Mouse (Mus musculus) heart, embryonic 12.5 days (tissue): ENCODE data around the gene Stat5b. TPM values are rescaled to one million over a fixed set of nuclear protein-coding genes. Genes with fewer than 3 reads are reported as not detected.

Source experiments
- ATAC-seq: fragments of 200-750 bp; cut with Nextera tagmentation; 2 replicates; pipeline ENCODE4 v1.8.0; 2017; ENCODE audit warnings: moderate TSS enrichment, moderate library complexity; ENCODE audit not compliant: insufficient number of reproducible peaks, low FRiP score
- H3K27ac ChIP-seq: fragments of 300-500 bp; sonication (generic); 2 replicates; pipeline ENCODE4 v1.5.1; 2016; ENCODE audit warnings: mild to moderate bottlenecking, moderate library complexity; ENCODE audit not compliant: poor library complexity, severe bottlenecking
- H3K27me3 ChIP-seq: fragments of 300-500 bp; sonication (generic); replicated peaks from 2 replicates; pipeline ENCODE4 v1.6.1; 2016; ENCODE audit warnings: mild to moderate bottlenecking, moderate library complexity
- H3K36me3 ChIP-seq: fragments of 300-500 bp; sonication (generic); 2 replicates; pipeline ENCODE4 v1.6.1; 2016; ENCODE audit warnings: mild to moderate bottlenecking, moderate library complexity
- H3K4me1 ChIP-seq: fragments of 300-500 bp; sonication (generic); replicated peaks from 2 replicates; pipeline ENCODE4 v1.6.1; 2016; ENCODE audit warnings: mild to moderate bottlenecking
- H3K4me2 ChIP-seq: fragments of 300-500 bp; sonication (generic); 2 replicates; pipeline ENCODE4 v1.6.1; 2016; ENCODE audit warnings: mild to moderate bottlenecking, moderate library complexity
- H3K4me3 ChIP-seq: fragments of 300-500 bp; sonication (generic); 2 replicates; pipeline ENCODE4 v1.5.1; 2016; ENCODE audit warnings: mild to moderate bottlenecking
- H3K9ac ChIP-seq: fragments of 300-500 bp; sonication (generic); 2 replicates; pipeline ENCODE4 v1.6.1; 2016; ENCODE audit warnings: mild to moderate bottlenecking, moderate library complexity
- H3K9me3 ChIP-seq: fragments of 300-500 bp; sonication (generic); replicated peaks from 2 replicates; pipeline ENCODE4 v1.6.1; 2016; ENCODE audit warnings: mild to moderate bottlenecking, moderate library complexity
- WGBS: fragments of 180-500 bp; shearing (Covaris S2); methylation state at CpG from one replicate; pipeline ENCODE4 v1.1.7; 2016; 5-methylcytosine and 5-hydroxymethylcytosine counted together
- polyA plus RNA-seq: library from polyadenylated mRNA; unstranded; fragments of >200 nt; fragmentation: Nextera tagmentation; extraction: Ambion mirVana; gene quantifications from 2 replicates; pipeline ENCODE4 v1.2.1, GENCODE M21; 2016

The Stat5b gene
- polyA plus RNA-seq, 1 experiment from 2014 or later, result 35.0 TPM

DNA sequence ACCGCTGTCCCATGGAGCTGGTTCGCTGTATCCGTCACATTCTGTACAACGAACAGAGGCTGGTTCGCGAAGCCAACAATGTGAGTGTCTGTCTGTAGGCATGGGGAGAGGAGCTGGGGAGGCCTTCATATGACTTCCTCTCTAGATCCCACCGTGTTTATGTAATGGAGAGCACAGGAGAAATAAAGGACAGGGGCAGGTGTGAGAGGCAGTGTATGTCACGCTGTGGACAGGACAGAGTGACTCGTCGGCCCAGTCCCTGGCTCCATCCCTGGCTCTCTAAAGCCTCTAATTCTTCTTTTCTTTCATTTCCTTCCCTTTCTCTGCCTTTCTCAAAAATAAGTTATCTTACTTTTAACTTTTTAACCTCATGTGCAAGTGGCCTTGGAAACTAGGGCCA, 12.6 kb upstream of the Stat5b start:
- no peak for ATAC-seq
- H3K36me3 ChIP-seq, result no peaks in the 10 kb centered on the region
- WGBS, result 84% methylated on average over 10 of the region's 10 CpGs
- H3K4me2 ChIP-seq, result no peak overlapping the region
- H3K4me1 ChIP-seq, result peaks cover 17% of the 10 kb centered on the region
- peaks cover 31% of the 10 kb centered on the region for H3K27me3 ChIP-seq
- no peaks in the 10 kb centered on the region for H3K9me3 ChIP-seq
- H3K9ac ChIP-seq, result no peak overlapping the region
- H3K4me3 ChIP-seq, result no peak overlapping the region
- H3K27ac ChIP-seq, result no peak overlapping the region

DNA sequence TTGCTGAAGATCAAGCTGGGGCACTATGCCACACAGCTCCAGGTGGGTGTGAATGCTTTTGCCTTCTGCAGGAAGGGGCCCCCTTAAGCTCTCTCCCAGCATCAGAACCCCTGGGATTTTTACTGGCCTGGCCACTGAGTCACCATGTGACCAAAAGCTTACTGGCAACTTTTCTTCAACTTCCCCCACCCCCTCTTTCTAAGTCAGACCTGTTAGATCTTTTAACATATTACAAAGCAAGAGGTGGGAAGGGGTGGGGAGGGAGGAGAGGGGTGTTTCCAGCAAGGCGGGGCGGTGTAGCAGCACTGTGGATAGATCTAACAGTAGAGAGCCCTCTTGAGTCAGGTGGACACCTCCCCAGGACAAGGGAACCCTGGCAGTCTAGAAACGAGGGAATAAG, 11.3 kb upstream of the Stat5b start:
- H3K27ac ChIP-seq, result no peak overlapping the region
- H3K27me3 ChIP-seq, result peaks cover 40% of the 10 kb centered on the region
- no peaks in the 10 kb centered on the region for H3K36me3 ChIP-seq
- no peak overlapping the region for H3K4me2 ChIP-seq
- no peak overlapping the region for H3K4me3 ChIP-seq
- 31% methylated on average over 3 of the region's 3 CpGs for WGBS
- H3K9me3 ChIP-seq, result no peaks in the 10 kb centered on the region
- ATAC-seq, result no peak
- H3K4me1 ChIP-seq, result peaks cover 17% of the 10 kb centered on the region
- H3K9ac ChIP-seq, result no peak overlapping the region

DNA sequence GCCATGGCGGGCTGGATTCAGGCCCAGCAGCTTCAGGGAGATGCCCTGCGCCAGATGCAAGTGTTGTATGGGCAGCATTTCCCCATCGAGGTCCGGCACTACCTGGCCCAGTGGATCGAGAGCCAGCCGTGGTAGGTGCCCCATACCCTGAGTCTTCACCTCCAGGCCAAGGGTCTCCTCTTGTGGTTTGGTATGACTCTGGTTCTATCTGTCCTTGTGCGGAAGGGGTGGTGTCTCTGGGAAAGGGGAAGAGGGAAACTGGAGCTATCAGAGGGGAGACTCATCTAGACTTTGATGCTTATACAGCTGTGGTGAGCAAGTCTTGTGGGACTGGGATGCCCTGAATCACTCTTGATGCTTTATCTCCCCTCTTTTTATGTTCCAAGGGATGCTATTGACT, 10.8 kb upstream of the Stat5b start:
- Histone ChIP-seq H3K4me1 (peaks cover 17% of the 10 kb centered on the region), H3K36me3 (no peaks in the 10 kb centered on the region), H3K27me3 (peaks cover 45% of the 10 kb centered on the region), H3K9me3 (no peaks in the 10 kb centered on the region), H3K27ac (no peak overlapping the region), H3K4me3 (peak overlapping the region; percentile 74; the same call in 1 of the 2 replicates), H3K4me2 (peak overlapping the region; percentile 96), H3K9ac (0 out of 2 replicates have a peak overlapping the region, but pooled peaks have one; percentile 83)
- WGBS, result 76% methylated on average over 7 of the region's 7 CpGs
- no peak for ATAC-seq

DNA sequence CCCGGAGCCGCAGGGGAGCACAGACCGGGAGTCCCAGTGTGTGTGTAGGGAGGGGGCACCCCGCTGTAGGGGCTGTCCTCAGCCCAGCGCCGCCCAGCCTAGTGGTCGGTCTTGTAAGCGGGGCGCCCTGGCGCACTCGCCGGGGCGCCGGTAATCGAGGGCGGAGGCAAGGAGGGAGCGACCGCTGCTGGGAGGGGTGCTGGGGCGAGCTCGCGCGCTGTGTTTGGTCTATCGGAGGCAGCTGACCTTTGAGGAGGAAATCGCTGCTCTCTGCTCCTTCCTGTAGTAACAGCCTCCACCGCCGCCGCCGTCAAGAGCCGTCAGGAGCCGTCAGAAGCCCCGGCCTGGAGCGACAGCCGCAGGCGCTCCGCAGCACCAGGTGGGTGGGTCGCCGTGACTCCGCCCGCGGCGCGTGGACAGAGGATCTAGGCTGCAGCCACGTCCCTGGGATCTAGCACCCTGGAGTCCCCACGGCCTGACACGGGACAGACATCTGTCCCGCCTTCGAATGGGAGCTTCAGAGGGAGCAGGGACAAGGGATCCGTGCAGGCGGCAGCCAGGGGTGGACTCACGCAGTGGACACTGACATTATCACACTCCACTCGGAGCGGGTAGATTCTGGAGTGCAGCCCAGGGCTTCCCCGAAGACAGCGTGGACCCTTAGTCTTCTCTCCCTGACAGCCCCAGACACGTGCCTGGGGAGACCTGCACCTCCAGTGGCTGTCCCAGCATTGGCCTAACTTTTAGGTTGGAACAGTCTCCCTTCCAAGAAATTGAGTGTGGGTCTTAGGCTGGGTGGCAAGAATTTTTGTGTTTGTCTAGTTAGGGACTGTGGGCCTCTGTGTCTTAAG, 9.9 kb upstream of the Stat5b start:
- peaks cover 54% of the 10 kb centered on the region for H3K27me3 ChIP-seq
- H3K4me1 ChIP-seq, result peaks cover 17% of the 10 kb centered on the region
- H3K27ac ChIP-seq, result peak overlapping the region; percentile 37; the same call in 1 of the 2 replicates
- peak overlapping the region; percentile 96 for H3K4me2 ChIP-seq
- WGBS, result under 1% methylated on average over 49 of the region's 55 CpGs
- H3K4me3 ChIP-seq, result peak overlapping the region; percentile 74
- peak; percentile 92 for ATAC-seq
- no peaks in the 10 kb centered on the region for H3K9me3 ChIP-seq
- peak overlapping the region; percentile 83 for H3K9ac ChIP-seq
- H3K36me3 ChIP-seq, result no peaks in the 10 kb centered on the region

DNA sequence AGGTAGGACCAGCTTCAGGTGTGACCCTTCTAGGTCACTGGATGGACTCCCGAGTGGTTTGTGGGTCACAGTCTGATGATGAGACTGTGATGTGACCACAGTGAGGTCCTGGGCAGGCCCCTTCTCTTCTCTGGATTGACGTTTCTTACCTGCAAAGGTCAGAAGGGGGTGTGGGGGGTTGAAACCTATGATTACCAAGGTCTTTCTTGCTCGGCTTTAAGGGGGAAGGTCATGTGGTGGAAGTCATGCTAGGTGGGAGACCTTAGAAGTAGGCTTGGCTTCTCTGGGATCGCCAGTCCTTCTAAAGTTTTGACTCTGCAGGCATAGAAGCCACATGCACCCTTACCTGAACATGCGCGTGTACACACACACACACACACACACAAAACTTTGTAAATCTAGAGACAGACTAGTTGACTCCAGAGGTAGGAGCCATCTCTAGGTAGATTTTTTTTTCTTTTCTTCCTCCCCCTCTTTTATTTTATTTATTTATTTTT, 9.1 kb upstream of the Stat5b start:
- Histone ChIP-seq H3K27me3 (peaks cover 62% of the 10 kb centered on the region), H3K4me2 (peak overlapping the region; percentile 96), H3K27ac (no peak overlapping the region), H3K36me3 (no peaks in the 10 kb centered on the region), H3K9ac (peak overlapping the region; percentile 83; the same call in 1 of the 2 replicates), H3K9me3 (no peaks in the 10 kb centered on the region), H3K4me3 (peak overlapping the region; percentile 74), H3K4me1 (peaks cover 17% of the 10 kb centered on the region)
- WGBS, result 50% methylated on average over 6 of the region's 6 CpGs
- no peak for ATAC-seq

DNA sequence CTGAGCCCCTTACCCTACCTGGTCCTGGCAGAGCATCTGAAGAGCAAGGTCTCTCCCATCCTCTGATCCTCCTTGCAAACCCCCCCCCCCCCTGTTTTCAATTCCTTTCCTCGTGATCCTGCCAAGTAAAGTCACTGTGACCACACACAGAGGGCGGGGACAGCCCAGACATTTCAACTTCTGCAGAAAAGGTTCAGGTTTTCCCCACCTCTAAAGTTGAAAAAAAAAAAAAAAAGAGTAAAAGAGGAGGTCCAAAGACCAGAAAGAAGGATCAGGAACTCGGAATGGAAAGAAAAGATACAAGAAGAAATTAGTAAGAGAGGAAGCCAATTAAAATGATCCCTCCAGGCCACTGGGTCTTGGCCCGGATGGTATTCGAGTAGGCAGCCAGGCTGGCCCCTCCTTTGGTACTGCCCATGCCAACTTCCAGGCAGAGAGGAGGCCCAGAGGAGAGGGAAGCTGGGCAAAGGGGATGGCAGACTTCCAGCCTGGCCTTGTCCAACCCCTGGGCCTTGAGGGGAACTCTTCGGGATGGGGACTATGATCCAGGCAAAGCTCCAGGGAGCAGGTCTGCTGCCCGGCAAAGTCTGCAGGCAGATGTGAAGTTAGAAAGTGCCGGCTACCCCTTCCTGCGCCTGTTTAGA, 8.5 kb upstream of the Stat5b start, which contains the start of gene Stat5a:
Gene Stat5a, plus strand, starts transcription at position 417 of the 644 bp plus-strand sequence.
- peak within 1 kb of the TSS; percentile 37; the same call in 1 of the 2 replicates for H3K27ac ChIP-seq
- no peaks in the 10 kb centered on the region for H3K9me3 ChIP-seq
- peak within 1 kb of the TSS; percentile 96 for H3K4me2 ChIP-seq
- peaks cover 62% of the 10 kb centered on the region for H3K27me3 ChIP-seq
- peaks cover 23% of the 10 kb centered on the region for H3K4me1 ChIP-seq
- 53% methylated on average over 9 of the region's 9 CpGs for WGBS
- H3K4me3 ChIP-seq, result peak within 1 kb of the TSS; percentile 74
- no peak for ATAC-seq
- H3K36me3 ChIP-seq, result no peaks in the 10 kb centered on the region
- peak within 1 kb of the TSS; percentile 83 for H3K9ac ChIP-seq

- Histone ChIP-seq H3K4me2 (no peak overlapping the region), H3K27me3 (peaks cover 63% of the 10 kb centered on the region), H3K27ac (no peak overlapping the region), H3K36me3 (no peaks in the 10 kb centered on the region), H3K4me1 (peaks cover 23% of the 10 kb centered on the region), H3K9me3 (no peaks in the 10 kb centered on the region), H3K4me3 (no peak overlapping the region), H3K9ac (no peak overlapping the region)
- 67% methylated on average over 6 of the region's 6 CpGs for WGBS
- ATAC-seq, result no peak
Observed at GRCm38 (mm10) chr11:100857960-100858359, 7.4 kb upstream of the Stat5b start.

GRCm38 (mm10) chr11:100855178-100855577, 4.7 kb upstream of the Stat5b start:
- H3K27me3 ChIP-seq, result peaks cover 55% of the 10 kb centered on the region
- ATAC-seq, result no peak
- 88% methylated on average over 4 of the region's 4 CpGs for WGBS

GRCm38 (mm10) chr11:100854268-100854667, 3.7 kb upstream of the Stat5b start:
- Histone ChIP-seq H3K9me3 (no peaks in the 10 kb centered on the region), H3K36me3 (no peaks in the 10 kb centered on the region), H3K27ac (no peak overlapping the region), H3K4me2 (no peak overlapping the region), H3K4me3 (no peak overlapping the region), H3K4me1 (peaks cover 18% of the 10 kb centered on the region), H3K27me3 (peaks cover 54% of the 10 kb centered on the region), H3K9ac (0 out of 2 replicates have a peak overlapping the region, but pooled peaks have one; percentile 2)
- 40% methylated on average over 4 of the region's 4 CpGs for WGBS
- ATAC-seq, result no peak

More at GRCm38 (mm10) chr11:100855178-100855577, 4.7 kb upstream of the Stat5b start:
- Histone ChIP-seq H3K36me3 (no peaks in the 10 kb centered on the region), H3K4me3 (no peak overlapping the region), H3K4me2 (no peak overlapping the region), H3K9me3 (no peaks in the 10 kb centered on the region), H3K27ac (no peak overlapping the region), H3K9ac (no peak overlapping the region), H3K4me1 (peaks cover 22% of the 10 kb centered on the region)

- no peak for ATAC-seq
- Histone ChIP-seq H3K27ac (no peak overlapping the region), H3K9me3 (no peaks in the 10 kb centered on the region), H3K4me3 (no peak overlapping the region), H3K27me3 (peaks cover 44% of the 10 kb centered on the region), H3K36me3 (no peaks in the 10 kb centered on the region), H3K4me2 (no peak overlapping the region), H3K9ac (no peak overlapping the region), H3K4me1 (peaks cover 28% of the 10 kb centered on the region)
- 76% methylated on average over 5 of the region's 5 CpGs for WGBS
Observed at GRCm38 (mm10) chr11:100853018-100853417, 2.5 kb upstream of the Stat5b start.

- H3K4me2 ChIP-seq, result no peak overlapping the region
- peaks cover 33% of the 10 kb centered on the region for H3K4me1 ChIP-seq
- H3K4me3 ChIP-seq, result no peak overlapping the region
- ATAC-seq, result no peak
- H3K27ac ChIP-seq, result no peak overlapping the region
- H3K27me3 ChIP-seq, result peaks cover 37% of the 10 kb centered on the region
- H3K9me3 ChIP-seq, result no peaks in the 10 kb centered on the region
- WGBS, result 71% methylated on average over 2 of the region's 2 CpGs
- H3K36me3 ChIP-seq, result no peaks in the 10 kb centered on the region
- no peak overlapping the region for H3K9ac ChIP-seq
Observed at GRCm38 (mm10) chr11:100852088-100852487, 1.6 kb upstream of the Stat5b start.
